Mouse (Mus musculus): ENCODE measurements around the gene Oprl1. TPM values are rescaled to one million over a fixed set of nuclear protein-coding genes. Genes with fewer than 3 reads are reported as not detected.
A peak's percentile ranks its signal among the peaks of the same experiment; 100 is the strongest.

Gene Oprl1
- total RNA-seq, 2 experiments from 2014 or later, result 47.7 to 56.7 TPM

- peak; percentile 80 to 83 for DNase-seq
Measured at GRCm38 (mm10) chr2:181693339-181694280, 21.2 kb upstream of the Oprl1 start, which contains the start of gene Rgs19. TSS of gene Rgs19 (minus strand) at chr2:181693977.

- no peak for DNase-seq
Measured at GRCm38 (mm10) chr2:181694581-181694980, 20.2 kb upstream of the Oprl1 start.

GRCm38 (mm10) chr2:181695776-181696175, 19.0 kb upstream of the Oprl1 start:
- no peak for DNase-seq

GRCm38 (mm10) chr2:181696801-181697420, 17.9 kb upstream of the Oprl1 start:
- DNase-seq, result no peak

- DNase-seq, result no peak
Measured at GRCm38 (mm10) chr2:181698241-181698640, 16.6 kb upstream of the Oprl1 start, which contains the start of gene Lkaaear1. TSS of gene Lkaaear1 (minus strand) at chr2:181698442.

- no peak for DNase-seq
Measured at GRCm38 (mm10) chr2:181706668-181707067, 8.1 kb upstream of the Oprl1 start.

GRCm38 (mm10) chr2:181713749-181714148, 1.1 kb upstream of the Oprl1 start:
- peak in 1 of 2 experiments; percentile 60 for DNase-seq

GRCm38 (mm10) chr2:181715382-181715781, 566 bp downstream of the Oprl1 start:
- DNase-seq, result no peak

- DNase-seq, result no peak
Measured at GRCm38 (mm10) chr2:181716991-181717390, 2.2 kb downstream of the Oprl1 start.

GRCm38 (mm10) chr2:181720061-181720460, 5.2 kb downstream of the Oprl1 start:
- DNase-seq, result no peak

GRCm38 (mm10) chr2:181721200-181721599, 6.4 kb downstream of the Oprl1 start:
- DNase-seq, result no peak

GRCm38 (mm10) chr2:181722213-181722612, 7.4 kb downstream of the Oprl1 start:
- DNase-seq, result no peak

GRCm38 (mm10) chr2:181727659-181728262, 12.9 kb downstream of the Oprl1 start:
- DNase-seq, result no peak

- DNase-seq, result no peak
Measured at GRCm38 (mm10) chr2:181730051-181730450, 15.2 kb downstream of the Oprl1 start.

GRCm38 (mm10) chr2:181752626-181753025, 37.8 kb downstream of the Oprl1 start:
- DNase-seq, result no peak

- DNase-seq, result no peak
Measured at GRCm38 (mm10) chr2:181758147-181758725, 43.4 kb downstream of the Oprl1 start.

- peak in 1 of 2 experiments; percentile 58 for DNase-seq
Measured at GRCm38 (mm10) chr2:181759041-181759440, 44.2 kb downstream of the Oprl1 start.

- no peak for DNase-seq
Measured at GRCm38 (mm10) chr2:181763006-181763830, 48.4 kb downstream of the Oprl1 start, which contains the start of gene Myt1. TSS of gene Myt1 (plus strand) at chr2:181763332.

- DNase-seq, result no peak
Measured at GRCm38 (mm10) chr2:181763886-181764527, 49.2 kb downstream of the Oprl1 start.

GRCm38 (mm10) chr2:181764600-181764999, 49.8 kb downstream of the Oprl1 start:
- no peak for DNase-seq

GRCm38 (mm10) chr2:181765251-181765650, 50.4 kb downstream of the Oprl1 start:
- no peak for DNase-seq
